Mouse (Mus musculus) liver, embryonic 16.5 days (tissue): ENCODE data around the gene Zfp830. TPM values are rescaled to one million over a fixed set of nuclear protein-coding genes. Genes with fewer than 3 reads are reported as not detected.

Experiments
- ATAC-seq: fragments of 200-750 bp; cut with Nextera tagmentation; 2 replicates; pipeline ENCODE4 v1.8.0; 2017; ENCODE audit warnings: low read depth, mild to moderate bottlenecking, moderate number of reproducible peaks, moderate library complexity
- H3K27ac ChIP-seq: fragments of 300-500 bp; sonication (generic); 2 replicates; pipeline ENCODE4 v1.5.1; 2014; ENCODE audit warnings: mild to moderate bottlenecking, low read length
- H3K27me3 ChIP-seq: fragments of 300-500 bp; sonication (generic); 2 replicates; pipeline ENCODE4 v1.6.1; 2014; ENCODE audit warnings: low read depth, low read length, mixed read lengths; ENCODE audit not compliant: control insufficient read depth, insufficient read depth
- H3K36me3 ChIP-seq: fragments of 300-500 bp; sonication (generic); 2 replicates; pipeline ENCODE4 v1.6.1; 2014; ENCODE audit warnings: mild to moderate bottlenecking; ENCODE audit not compliant: control insufficient read depth, insufficient read depth
- H3K4me1 ChIP-seq: fragments of 300-500 bp; sonication (generic); 2 replicates; pipeline ENCODE4 v1.6.1; 2014; ENCODE audit warnings: low read depth, low read length, mixed read lengths; ENCODE audit not compliant: control insufficient read depth
- H3K4me2 ChIP-seq: fragments of 300-500 bp; sonication (generic); 2 replicates; pipeline ENCODE4 v1.6.1; 2014; ENCODE audit warnings: low read depth, low read length, mixed read lengths
- H3K4me3 ChIP-seq: fragments of 300-500 bp; sonication (generic); 2 replicates; pipeline ENCODE4 v1.5.1; 2014; ENCODE audit warnings: low read depth, mild to moderate bottlenecking, low read length
- H3K9ac ChIP-seq: fragments of 300-500 bp; sonication (generic); 2 replicates; pipeline ENCODE4 v1.6.1; 2014; ENCODE audit warnings: low read depth, low read length
- H3K9me3 ChIP-seq: fragments of 300-500 bp; sonication (generic); replicated peaks from 2 replicates; pipeline ENCODE4 v1.6.1; 2016; ENCODE audit warnings: low read length; ENCODE audit not compliant: control insufficient read depth
- WGBS: fragments of 180-500 bp; shearing (Covaris S2); extraction: QIAGEN DNeasy Blood & Tissue Kit; methylation state at CpG from one replicate; pipeline ENCODE4 v1.1.7; 2014; ENCODE audit not compliant: insufficient replicate concordance; 5-methylcytosine and 5-hydroxymethylcytosine counted together
- polyA plus RNA-seq: library from polyadenylated mRNA; unstranded; fragments of >200 nt; fragmentation: Nextera tagmentation; extraction: Ambion mirVana; gene quantifications from 2 replicates; pipeline ENCODE4 v1.2.1, GENCODE M21; 2015

The Zfp830 gene
- polyA plus RNA-seq, 1 experiment from 2014 or later = 16.9 TPM

- WGBS = 78% methylated on average over 6 of the region's 6 CpGs
- no peak for ATAC-seq
These were observed 1.8 kb upstream of the Zfp830 start for GRCm38 (mm10) chr11:82762286-82762829.

GRCm38 (mm10) chr11:82763261-82763660 lies 884 bp upstream of the Zfp830 start:
- Histone ChIP-seq H3K27me3 (no peaks in the 10 kb centered on the region), H3K36me3 (no peaks in the 10 kb centered on the region), H3K9ac (peak overlapping the region; percentile 93), H3K27ac (peak overlapping the region; percentile 96), H3K4me3 (peak overlapping the region; percentile 99), H3K4me2 (peak overlapping the region; percentile 97), H3K9me3 (no peaks in the 10 kb centered on the region), H3K4me1 (peaks cover 22% of the 10 kb centered on the region)
- ATAC-seq = no peak
- WGBS = 9% methylated on average over 4 of the region's 4 CpGs

More at GRCm38 (mm10) chr11:82762286-82762829, 1.8 kb upstream of the Zfp830 start:
- Histone ChIP-seq H3K4me2 (no peak overlapping the region), H3K27ac (no peak overlapping the region), H3K27me3 (no peaks in the 10 kb centered on the region), H3K36me3 (no peaks in the 10 kb centered on the region), H3K9ac (no peak overlapping the region), H3K4me3 (no peak overlapping the region), H3K9me3 (no peaks in the 10 kb centered on the region), H3K4me1 (peaks cover 22% of the 10 kb centered on the region)

GRCm38 (mm10) chr11:82764438-82764924 lies 336 bp downstream of the Zfp830 start:
- H3K4me2 ChIP-seq = peak overlapping the region; percentile 93
- H3K4me1 ChIP-seq = peaks cover 22% of the 10 kb centered on the region
- WGBS = 0% methylated on average over 27 of the region's 28 CpGs
- H3K9me3 ChIP-seq = no peaks in the 10 kb centered on the region
- peak overlapping the region; percentile 93 for H3K9ac ChIP-seq
- peaks cover 9% of the 10 kb centered on the region; the same call in 1 of the 2 replicates for H3K36me3 ChIP-seq
- H3K27ac ChIP-seq = peak overlapping the region; percentile 96
- H3K4me3 ChIP-seq = peak overlapping the region; percentile 99
- H3K27me3 ChIP-seq = no peaks in the 10 kb centered on the region
- ATAC-seq = peak; percentile 44

GRCm38 (mm10) chr11:82780134-82780533 lies 16.0 kb downstream of the Zfp830 start:
- peaks cover 16% of the 10 kb centered on the region for H3K4me1 ChIP-seq
- WGBS = 34% methylated on average over 5 of the region's 5 CpGs
- no peaks in the 10 kb centered on the region for H3K9me3 ChIP-seq
- H3K27ac ChIP-seq = 0 out of 2 replicates have a peak overlapping the region, but pooled peaks have one; percentile 32
- H3K36me3 ChIP-seq = no peaks in the 10 kb centered on the region
- H3K27me3 ChIP-seq = no peaks in the 10 kb centered on the region
- H3K4me2 ChIP-seq = peak overlapping the region; percentile 74
- peak overlapping the region; percentile 94 for H3K4me3 ChIP-seq
- no peak for ATAC-seq
- peak overlapping the region; percentile 88 for H3K9ac ChIP-seq

GRCm38 (mm10) chr11:82780983-82781903 lies 17.1 kb downstream of the Zfp830 start, which contains the start of gene Lig3:
Gene Lig3 (plus strand): TSS chr11:82781108.
- H3K27me3 ChIP-seq = no peaks in the 10 kb centered on the region
- under 1% methylated on average over 77 of the region's 90 CpGs for WGBS
- peak; percentile 91 for ATAC-seq
- peak within 1 kb of the TSS; percentile 74 for H3K4me2 ChIP-seq
- H3K27ac ChIP-seq = peak within 1 kb of the TSS; percentile 77
- no peaks in the 10 kb centered on the region for H3K9me3 ChIP-seq
- H3K4me1 ChIP-seq = peaks cover 16% of the 10 kb centered on the region
- no peaks in the 10 kb centered on the region for H3K36me3 ChIP-seq
- H3K4me3 ChIP-seq = peak within 1 kb of the TSS; percentile 94
- H3K9ac ChIP-seq = peak within 1 kb of the TSS; percentile 88

- Histone ChIP-seq H3K9ac (no peak overlapping the region), H3K27ac (peak overlapping the region; percentile 77; the same call in 1 of the 2 replicates)
These were observed 18.1 kb downstream of the Zfp830 start for GRCm38 (mm10) chr11:82782197-82782596.

GRCm38 (mm10) chr11:82783453-82783852 lies 19.3 kb downstream of the Zfp830 start:
- no peak overlapping the region for H3K27ac ChIP-seq
- H3K4me3 ChIP-seq = no peak overlapping the region
- no peaks in the 10 kb centered on the region for H3K36me3 ChIP-seq
- no peak for ATAC-seq
- no peaks in the 10 kb centered on the region for H3K27me3 ChIP-seq
- H3K4me1 ChIP-seq = peaks cover 16% of the 10 kb centered on the region
- no peak overlapping the region for H3K4me2 ChIP-seq
- H3K9me3 ChIP-seq = no peaks in the 10 kb centered on the region
- 77% methylated on average over 11 of the region's 11 CpGs for WGBS
- H3K9ac ChIP-seq = no peak overlapping the region

More at GRCm38 (mm10) chr11:82782197-82782596, 18.1 kb downstream of the Zfp830 start:
- Histone ChIP-seq H3K27me3 (no peaks in the 10 kb centered on the region), H3K36me3 (no peaks in the 10 kb centered on the region), H3K4me2 (peak overlapping the region; percentile 74), H3K9me3 (no peaks in the 10 kb centered on the region), H3K4me3 (peak overlapping the region; percentile 94), H3K4me1 (peaks cover 16% of the 10 kb centered on the region)
- ATAC-seq = no peak
- 38% methylated on average over 6 of the region's 6 CpGs for WGBS

- no peak overlapping the region for H3K9ac ChIP-seq
- H3K4me2 ChIP-seq = no peak overlapping the region
- peaks cover 52% of the 10 kb centered on the region for H3K36me3 ChIP-seq
- H3K9me3 ChIP-seq = no peaks in the 10 kb centered on the region
- H3K4me3 ChIP-seq = no peak overlapping the region
- ATAC-seq = no peak
- H3K27me3 ChIP-seq = no peaks in the 10 kb centered on the region
- 57% methylated on average over 3 of the region's 3 CpGs for WGBS
- no peak overlapping the region for H3K27ac ChIP-seq
- no peaks in the 10 kb centered on the region for H3K4me1 ChIP-seq
These were observed 42.5 kb downstream of the Zfp830 start for GRCm38 (mm10) chr11:82806656-82807055.
